Mouse (Mus musculus): Measurements from ENCODE around the gene Olfr1250.
"Not testable (repeated sequence)": the region's sequence is repeated elsewhere in the genome, so short reads cannot be mapped to it uniquely, and the experiment has no call there.

Gene Olfr1250

DNA sequence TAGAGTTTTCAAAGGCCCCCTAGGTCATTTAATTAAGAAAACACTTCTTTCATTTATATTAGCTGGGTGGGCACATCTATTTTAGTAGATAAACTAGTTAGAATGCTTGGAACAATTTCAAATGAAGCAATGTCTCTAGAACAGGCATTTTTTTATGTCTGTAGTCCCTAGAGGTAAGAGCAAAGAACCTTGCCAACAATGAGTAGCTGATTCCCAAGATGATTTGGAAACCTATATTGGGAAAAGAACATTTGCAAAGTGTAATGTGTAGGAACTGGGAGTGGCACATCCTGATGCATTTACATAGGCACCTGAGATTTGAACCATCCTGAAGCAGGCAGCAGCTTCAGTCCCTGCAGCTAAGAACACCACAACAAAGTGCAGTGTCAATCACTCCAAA is at the start of gene Olfr1250:
TSS of gene Olfr1250 (minus strand) at position 101 of the 400 bp plus-strand sequence.
- DNase-seq (ENCODE audit: low read depth, low spot score), result no peak
- Histone ChIP-seq H3K27me3 (ENCODE audit: control insufficient read depth, insufficient read depth, low read length, poor library complexity, severe bottlenecking) (no peaks in the 10 kb centered on the region), H3K36me3 (ENCODE audit: control insufficient read depth, insufficient read depth, low read length, poor library complexity, severe bottlenecking) (no peaks in the 10 kb centered on the region)

DNA sequence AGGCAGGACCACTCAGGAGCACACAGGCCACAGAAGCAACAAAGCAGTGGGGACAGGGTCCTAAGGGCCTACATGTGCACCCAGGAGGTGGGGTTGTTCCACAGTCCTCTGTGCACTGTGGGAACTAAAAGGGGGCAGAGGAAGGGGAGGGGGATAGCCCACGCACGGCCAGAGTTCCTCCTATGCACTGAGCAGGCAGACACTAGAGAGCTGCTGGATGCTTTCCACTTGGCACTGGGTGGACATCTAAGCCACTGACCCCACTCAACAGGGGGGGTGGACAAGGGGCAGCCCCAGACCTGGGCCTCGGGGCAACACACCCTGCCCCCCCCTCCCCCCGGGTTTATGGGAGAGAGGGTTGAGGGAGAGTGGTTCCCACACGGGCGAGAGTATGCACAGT is 30.7 kb upstream of the Olfr1250 start:
- Histone ChIP-seq H3K36me3 (ENCODE audit: control insufficient read depth, insufficient read depth, low read length, poor library complexity, severe bottlenecking) (no peaks in the 10 kb centered on the region), H3K27me3 (ENCODE audit: control insufficient read depth, insufficient read depth, low read length, poor library complexity, severe bottlenecking) (no peaks in the 10 kb centered on the region)
- DNase-seq (ENCODE audit: low read depth, low spot score), result no peak

DNA sequence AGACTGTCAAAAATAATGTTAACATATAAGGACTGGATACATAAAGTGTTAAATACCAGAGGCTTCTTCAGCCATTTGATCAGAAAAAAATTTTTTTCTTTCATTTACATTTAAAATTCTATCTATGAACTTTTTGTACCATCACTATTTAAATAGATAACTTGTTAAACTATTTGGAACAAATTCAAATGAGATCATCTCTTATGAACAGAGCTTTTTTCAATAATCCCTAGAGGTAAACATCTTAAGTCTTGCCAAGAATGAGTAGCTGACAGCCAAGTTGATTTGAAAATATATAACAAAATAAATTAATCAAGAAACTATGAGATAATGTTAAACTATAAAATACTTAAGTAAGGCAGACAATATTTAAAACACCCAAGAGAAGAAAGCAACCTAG is 10.6 kb upstream of the Olfr1250 start, which contains the start of gene Olfr1251:
TSS of gene Olfr1251 (minus strand) at position 101 of the 400 bp plus-strand sequence.
- Histone ChIP-seq H3K36me3 (ENCODE audit: control insufficient read depth, insufficient read depth, low read length, poor library complexity, severe bottlenecking) (no peaks in the 10 kb centered on the region), H3K27me3 (ENCODE audit: control insufficient read depth, insufficient read depth, low read length, poor library complexity, severe bottlenecking) (no peaks in the 10 kb centered on the region)
- DNase-seq (ENCODE audit: low read depth, low spot score), result no peak

DNA sequence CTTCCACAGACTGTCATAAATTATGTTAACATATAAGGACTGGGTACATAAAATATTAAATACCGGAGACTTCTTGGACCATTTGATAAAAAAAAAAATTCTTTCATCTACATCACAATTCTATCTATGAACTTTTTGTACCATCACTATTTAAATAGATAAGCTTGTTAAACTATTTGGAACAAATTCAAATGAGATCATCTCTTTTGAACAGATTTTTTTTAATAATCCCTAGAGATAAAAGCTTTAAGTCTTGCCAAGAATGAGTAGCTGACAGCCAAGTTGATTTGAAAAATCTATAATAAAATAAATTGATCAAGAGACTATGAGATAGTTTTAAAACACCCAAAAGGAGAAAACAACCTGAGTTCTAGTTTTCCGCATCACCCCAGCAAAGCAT is 26.4 kb downstream of the Olfr1250 start, which contains the start of gene Olfr1249:
TSS of gene Olfr1249 (minus strand) at position 101 of the 400 bp plus-strand sequence.
- H3K27me3 ChIP-seq (ENCODE audit: control insufficient read depth, insufficient read depth, low read length, poor library complexity, severe bottlenecking), result no peaks in the 10 kb centered on the region
- no peaks in the 10 kb centered on the region for H3K36me3 ChIP-seq (ENCODE audit: control insufficient read depth, insufficient read depth, low read length, poor library complexity, severe bottlenecking)
- DNase-seq (ENCODE audit: low read depth, low spot score), result no peak

DNA sequence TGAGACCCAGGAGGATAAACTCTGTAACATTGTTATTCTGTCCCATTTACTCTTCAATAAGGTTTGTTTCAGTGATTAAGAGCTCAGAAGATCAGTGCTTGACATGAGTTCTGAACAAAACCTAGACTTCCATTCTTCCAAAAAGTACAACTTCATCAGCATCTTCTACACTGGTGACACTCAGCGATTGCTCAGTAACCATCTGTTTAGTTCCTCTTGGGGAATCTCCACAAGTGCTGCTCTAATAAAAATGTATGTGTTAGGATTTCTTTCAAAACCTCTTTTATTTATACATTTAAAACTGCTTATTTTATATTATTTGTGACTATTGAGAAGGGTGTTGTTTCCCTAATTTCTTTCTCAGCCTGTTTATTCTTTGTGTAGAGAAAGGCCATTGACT is 43.1 kb downstream of the Olfr1250 start, which contains the start of gene Olfr1248:
TSS of gene Olfr1248 (minus strand) at position 101 of the 400 bp plus-strand sequence.
- DNase-seq (ENCODE audit: low read depth, low spot score); H3K27me3 ChIP-seq (ENCODE audit: control insufficient read depth, insufficient read depth, low read length, poor library complexity, severe bottlenecking); H3K36me3 ChIP-seq (ENCODE audit: control insufficient read depth, insufficient read depth, low read length, poor library complexity, severe bottlenecking): not testable (repeated sequence)

DNA sequence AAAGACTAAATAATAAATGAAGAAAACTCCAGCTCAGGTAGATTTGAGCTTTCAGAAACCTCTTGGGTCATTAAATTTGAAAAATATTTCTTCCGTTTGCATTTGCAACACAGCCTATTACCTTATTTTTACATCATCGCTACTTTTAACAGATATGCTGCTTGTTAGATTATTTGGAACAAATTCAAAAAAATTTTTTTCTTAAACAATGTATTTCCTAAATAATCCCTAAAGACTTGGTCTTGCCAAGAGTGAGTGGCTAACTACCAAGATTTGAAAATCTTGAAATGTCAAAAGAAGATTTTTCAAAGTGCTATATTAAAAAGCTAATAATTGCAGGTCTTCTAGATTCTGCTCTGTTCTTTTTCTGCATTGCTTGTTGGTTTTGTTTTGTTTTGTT is 47.2 kb downstream of the Olfr1250 start, which contains the start of gene Olfr1247:
TSS of gene Olfr1247 (minus strand) at position 101 of the 400 bp plus-strand sequence.
- no peaks in the 10 kb centered on the region for H3K27me3 ChIP-seq (ENCODE audit: control insufficient read depth, insufficient read depth, low read length, poor library complexity, severe bottlenecking)
- DNase-seq (ENCODE audit: low read depth, low spot score), result no peak
- H3K36me3 ChIP-seq (ENCODE audit: control insufficient read depth, insufficient read depth, low read length, poor library complexity, severe bottlenecking), result no peaks in the 10 kb centered on the region

All from splenic B cell, adult 2 months (primary cell).